Mouse (Mus musculus) spleen, adult 2 months (tissue): Measurements from ENCODE around the gene Mafb. TPM values are rescaled to one million over a fixed set of nuclear protein-coding genes. Genes with fewer than 3 reads are reported as not detected.

Experiments
- DNase-seq, 2 experiments: peaks; one replicate each; pipeline versions ENCODE4 v3.0.0 to v3.0.0-alpha.2; 2012 to 2021; ENCODE audit warnings: low spot score in 2 of 2, low read depth in 1 of 2
- H3K27ac ChIP-seq: fragments of 200-500 bp; 2 replicates; pipeline ENCODE4 v1.5.1; 2012; ENCODE audit warnings: low read length, inconsistent platforms; ENCODE audit not compliant: insufficient read depth
- H3K27me3 ChIP-seq: fragments of 200-500 bp; 2 replicates; pipeline ENCODE4 v1.6.1; 2012; ENCODE audit warnings: mild to moderate bottlenecking, moderate library complexity, low read length, inconsistent platforms; ENCODE audit not compliant: control insufficient read depth, insufficient read depth
- H3K36me3 ChIP-seq: fragments of 200-500 bp; 2 replicates; pipeline ENCODE4 v1.6.1; 2012; ENCODE audit warnings: mild to moderate bottlenecking, low read length, inconsistent platforms; ENCODE audit not compliant: control insufficient read depth, insufficient read depth
- H3K4me1 ChIP-seq: fragments of 200-500 bp; 2 replicates; pipeline ENCODE4 v1.6.1; 2011; ENCODE audit warnings: inconsistent platforms; ENCODE audit not compliant: control insufficient read depth, insufficient read depth, insufficient read length
- H3K4me3 ChIP-seq: fragments of 200-500 bp; 2 replicates; pipeline ENCODE4 v1.5.1; 2011; ENCODE audit warnings: mild to moderate bottlenecking, inconsistent platforms; ENCODE audit not compliant: insufficient read depth, insufficient read length; ENCODE audit errors: extremely low read depth
- CTCF ChIP-seq: fragments of 200-500 bp; IDR thresholded peaks from 2 replicates; pipeline ENCODE4 v1.5.1; 2011; ENCODE audit warnings: mild to moderate bottlenecking, inconsistent platforms; ENCODE audit not compliant: insufficient read depth, insufficient read length, insufficient replicate concordance; ENCODE audit errors: extremely low read depth
- POLR2A ChIP-seq: fragments of 200-500 bp; IDR thresholded peaks from 2 replicates; pipeline ENCODE4 v1.6.1; 2011; ENCODE audit warnings: low read depth, low read length, inconsistent platforms
- WGBS: fragments of 180-500 bp; shearing (Covaris S2); methylation state at CpG from one replicate; pipeline ENCODE4 v1.1.7; 2018; 5-methylcytosine and 5-hydroxymethylcytosine counted together
- polyA plus RNA-seq: library from polyadenylated mRNA; depleted of rRNA; stranded (reverse); fragments of >200 nt; gene quantifications from 2 replicates; pipeline ENCODE4 v1.2.3, GENCODE M21; 2012

The Mafb gene
- polyA plus RNA-seq, 1 experiment = 39.8 TPM

- WGBS = 5% methylated on average over 52 of the region's 52 CpGs
- H3K4me3 ChIP-seq = no peak overlapping the region; the same call in 1 of the 2 replicates
- no peak overlapping the region for H3K27ac ChIP-seq
- no peak for TF ChIP-seq CTCF
- no peak for TF ChIP-seq POLR2A
- no peaks in the 10 kb centered on the region for H3K36me3 ChIP-seq
- H3K4me1 ChIP-seq = peaks cover 6% of the 10 kb centered on the region; the same call in 1 of the 2 replicates
- DNase-seq = no peak
- H3K27me3 ChIP-seq = peaks cover 19% of the 10 kb centered on the region
Observed at GRCm38 (mm10) chr2:160368422-160369357, 1.8 kb upstream of the Mafb start.

GRCm38 (mm10) chr2:160367448-160368208 lies 763 bp upstream of the Mafb start:
- H3K36me3 ChIP-seq = no peaks in the 10 kb centered on the region
- H3K4me3 ChIP-seq = peak overlapping the region; percentile 48
- TF ChIP-seq CTCF (peak; percentile 73), POLR2A (no peak)
- DNase-seq = peak in 1 of 2 experiments; percentile 35
- H3K27me3 ChIP-seq = peaks cover 21% of the 10 kb centered on the region
- under 1% methylated on average over 45 of the region's 45 CpGs for WGBS
- peak overlapping the region; percentile 68; the same call in 1 of the 2 replicates for H3K27ac ChIP-seq
- H3K4me1 ChIP-seq = peaks cover 6% of the 10 kb centered on the region; the same call in 1 of the 2 replicates

- peaks cover 21% of the 10 kb centered on the region for H3K27me3 ChIP-seq
- H3K36me3 ChIP-seq = no peaks in the 10 kb centered on the region
- TF ChIP-seq POLR2A = no peak
- no peak for TF ChIP-seq CTCF
- WGBS = 5% methylated on average over 83 of the region's 95 CpGs
- H3K27ac ChIP-seq = peak overlapping the region; percentile 61
- peaks cover 6% of the 10 kb centered on the region; the same call in 1 of the 2 replicates for H3K4me1 ChIP-seq
- no peak for DNase-seq
- H3K4me3 ChIP-seq = peak overlapping the region; percentile 53; the same call in 1 of the 2 replicates
Observed at GRCm38 (mm10) chr2:160366111-160366979, 520 bp downstream of the Mafb start.

GRCm38 (mm10) chr2:160365107-160365911 lies 1.6 kb downstream of the Mafb start:
- H3K27ac ChIP-seq = peak overlapping the region; percentile 61
- no peak for DNase-seq
- H3K36me3 ChIP-seq = no peaks in the 10 kb centered on the region
- 5% methylated on average over 50 of the region's 50 CpGs for WGBS
- H3K4me3 ChIP-seq = peak overlapping the region; percentile 53
- peaks cover 21% of the 10 kb centered on the region for H3K27me3 ChIP-seq
- TF ChIP-seq CTCF = no peak
- TF ChIP-seq POLR2A = no peak
- H3K4me1 ChIP-seq = peaks cover 6% of the 10 kb centered on the region; the same call in 1 of the 2 replicates

GRCm38 (mm10) chr2:160364666-160365065 lies 2.2 kb downstream of the Mafb start:
- peaks cover 21% of the 10 kb centered on the region for H3K27me3 ChIP-seq
- DNase-seq = no peak
- TF ChIP-seq CTCF (no peak), POLR2A (no peak)
- no peak overlapping the region for H3K27ac ChIP-seq
- H3K36me3 ChIP-seq = no peaks in the 10 kb centered on the region
- 16% methylated on average over 12 of the region's 12 CpGs for WGBS
- H3K4me1 ChIP-seq = peaks cover 6% of the 10 kb centered on the region; the same call in 1 of the 2 replicates
- H3K4me3 ChIP-seq = peak overlapping the region; percentile 53; the same call in 1 of the 2 replicates
